Mouse (Mus musculus) adrenal gland, postnatal 36 days (tissue): ENCODE results near the gene Samd7. TPM values are rescaled to one million over a fixed set of nuclear protein-coding genes. Genes with fewer than 3 reads are reported as not detected.

ENCODE experiments used
- DNase-seq, 2 experiments: peaks; one replicate each; pipeline ENCODE4 v3.0.0; 2021; ENCODE audit warnings: mixed read lengths in 1 of 2
- total RNA-seq, 2 experiments: library from RNA; stranded (reverse); gene quantifications; 2 replicates each; pipeline ENCODE4 v1.2.3; 2021

The Samd7 gene
- total RNA-seq, 2 experiments from 2014 or later: not detected

- no peak for DNase-seq
These were observed 19.4 kb downstream of the Samd7 start for GRCm38 (mm10) chr3:30765311-30766027.

GRCm38 (mm10) chr3:30766177-30766576 is 20.1 kb downstream of the Samd7 start:
- DNase-seq: peak; percentile 43 to 57

- no peak for DNase-seq
These were observed 21.2 kb downstream of the Samd7 start for GRCm38 (mm10) chr3:30767271-30767670.

GRCm38 (mm10) chr3:30769755-30770515 is 23.8 kb downstream of the Samd7 start:
- peak; percentile 17 to 51 for DNase-seq

- DNase-seq: no peak
These were observed 25.5 kb downstream of the Samd7 start for GRCm38 (mm10) chr3:30771560-30771959.

GRCm38 (mm10) chr3:30772631-30773030 is 26.5 kb downstream of the Samd7 start:
- DNase-seq: no peak

GRCm38 (mm10) chr3:30774677-30775076 is 28.6 kb downstream of the Samd7 start:
- DNase-seq: no peak

GRCm38 (mm10) chr3:30777984-30778383 is 31.9 kb downstream of the Samd7 start:
- no peak for DNase-seq

- peak; percentile 19 to 27 for DNase-seq
These were observed 42.4 kb downstream of the Samd7 start for GRCm38 (mm10) chr3:30788531-30788930.

GRCm38 (mm10) chr3:30792737-30793402 is 46.8 kb downstream of the Samd7 start, which contains the start of gene Sec62:
Gene Sec62 (plus strand): TSS chr3:30792875.
- DNase-seq: peak; percentile 95 to 96

- peak in 1 of 2 experiments; percentile 42 for DNase-seq
These were observed 47.5 kb downstream of the Samd7 start for GRCm38 (mm10) chr3:30793403-30794221.

- no peak for DNase-seq
These were observed 56.1 kb downstream of the Samd7 start for GRCm38 (mm10) chr3:30802171-30802570.

- no peak for DNase-seq
These were observed 66.8 kb downstream of the Samd7 start for GRCm38 (mm10) chr3:30812881-30813280.

Other genes starting within 250 kb of the Samd7 start
- gene Mecom, start 198.3 kb upstream of the Samd7 start, total RNA-seq: 1 to 10 TPM; 6.4 TPM
- gene Actrt3, start 146.4 kb upstream of the Samd7 start, total RNA-seq: not detected
- gene Mynn, start 144.2 kb upstream of the Samd7 start, total RNA-seq: 10 to 100 TPM; 19.0 to 24.1 TPM
- not detected for gene Lrriq4, start 101.8 kb upstream of the Samd7 start, total RNA-seq
- gene Lrrc34, start 98.4 kb upstream of the Samd7 start, total RNA-seq: under 1 TPM in 1 of 2 experiments, not detected in 1; 0.13 TPM
- not detected for gene Lrrc31, start 46.5 kb upstream of the Samd7 start, total RNA-seq
- gene Sec62, start 46.6 kb downstream of the Samd7 start, total RNA-seq: 100 to 1,000 TPM in 1 of 2 experiments, 10 to 100 TPM in 1; 97.2 to 105 TPM
- gene Gpr160, start 109.7 kb downstream of the Samd7 start, total RNA-seq: 1 to 10 TPM; 1.2 to 2.4 TPM
- gene Phc3, start 223.1 kb downstream of the Samd7 start, total RNA-seq: 10 to 100 TPM; 31.3 to 35.2 TPM
- 10 to 100 TPM; 43.2 to 56.1 TPM for gene Prkci, start 249.5 kb downstream of the Samd7 start, total RNA-seq